Mouse (Mus musculus): ENCODE results near the gene Olfr653.

Olfr653 gene

DNA sequence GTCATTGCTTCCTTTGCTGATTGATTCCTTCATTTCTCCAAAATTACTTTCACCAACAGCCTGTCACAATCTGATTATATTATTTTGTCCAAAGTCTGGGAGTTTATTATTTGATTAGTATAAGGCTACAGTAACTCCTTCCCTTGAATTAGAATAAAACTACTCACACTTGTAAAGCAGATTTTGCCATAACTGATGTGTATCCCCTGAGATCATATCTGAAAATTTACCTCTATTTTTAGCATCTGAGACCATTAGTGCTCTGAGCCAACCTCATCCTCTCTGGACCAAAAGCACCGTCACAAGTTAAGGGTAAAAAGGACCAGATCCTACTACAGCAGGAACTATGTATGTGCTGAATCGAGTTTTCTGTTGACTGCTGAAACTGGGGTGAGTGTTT is at the start of gene Olfr653:
Gene Olfr653 (plus strand): TSS at position 301 of the 400 bp plus-strand sequence.
- no peak for DNase-seq

DNA sequence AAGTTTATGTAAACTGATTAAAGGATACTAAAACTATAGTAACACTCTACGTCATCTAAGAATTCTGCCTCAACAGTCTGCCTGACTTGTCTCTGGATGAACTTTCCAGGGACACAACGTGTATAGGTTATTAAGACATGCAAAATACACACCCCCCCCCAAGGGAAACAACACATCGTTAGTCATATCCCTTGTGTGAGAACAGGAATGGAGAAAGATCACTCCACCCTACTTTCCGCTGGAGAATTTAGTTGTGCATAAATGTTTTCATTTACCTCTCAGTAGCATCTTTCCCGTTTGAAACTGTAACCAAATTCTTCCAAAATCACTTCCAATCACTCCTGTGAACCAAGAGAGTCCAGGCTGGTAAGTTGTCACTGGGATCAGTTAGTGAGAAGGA is 27.3 kb upstream of the Olfr653 start, which contains the start of gene Olfr651:
Gene Olfr651 (plus strand): TSS at position 301 of the 400 bp plus-strand sequence.
- DNase-seq: no peak

DNA sequence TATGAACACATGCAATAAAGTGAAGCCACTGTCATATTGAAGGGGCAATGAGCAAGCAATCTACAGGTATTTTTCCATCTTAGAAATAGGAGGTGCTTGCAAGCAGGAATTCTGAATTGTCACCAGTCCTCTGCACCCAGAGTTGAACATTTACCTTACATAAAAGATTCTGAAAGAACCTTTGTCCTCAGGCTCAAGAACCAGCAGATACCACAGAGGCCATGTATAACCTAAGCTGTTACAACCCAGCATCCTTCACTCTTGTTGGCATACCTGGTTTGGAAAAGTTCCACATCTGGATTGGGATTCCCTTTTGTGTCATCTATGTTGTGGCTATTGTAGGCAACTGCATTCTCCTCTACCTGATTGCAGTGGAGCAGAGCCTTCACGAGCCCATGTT is 24.4 kb upstream of the Olfr653 start:
- DNase-seq: no peak

DNA sequence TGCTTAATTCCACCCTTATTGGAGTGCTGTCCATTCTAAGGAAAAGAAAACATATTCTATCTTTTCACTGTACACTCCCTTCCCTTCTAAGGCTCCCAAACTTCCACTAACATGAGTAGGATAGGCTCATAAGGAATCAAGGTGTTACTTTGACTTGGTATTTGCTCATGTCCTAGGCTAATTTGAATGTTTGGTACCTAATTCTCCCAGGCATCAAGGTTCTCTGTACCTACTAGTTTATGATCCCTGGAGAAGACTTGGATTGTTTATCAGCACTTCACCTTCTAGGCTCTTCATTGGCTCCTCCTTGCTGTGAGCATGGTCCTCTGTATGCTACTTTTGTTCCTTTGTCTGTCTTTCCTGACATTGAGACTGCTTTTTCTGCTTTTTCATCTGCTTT is 16.5 kb upstream of the Olfr653 start, which contains the start of gene Olfr652:
Gene Olfr652 (plus strand): TSS at position 301 of the 400 bp plus-strand sequence.
- no peak for DNase-seq

DNA sequence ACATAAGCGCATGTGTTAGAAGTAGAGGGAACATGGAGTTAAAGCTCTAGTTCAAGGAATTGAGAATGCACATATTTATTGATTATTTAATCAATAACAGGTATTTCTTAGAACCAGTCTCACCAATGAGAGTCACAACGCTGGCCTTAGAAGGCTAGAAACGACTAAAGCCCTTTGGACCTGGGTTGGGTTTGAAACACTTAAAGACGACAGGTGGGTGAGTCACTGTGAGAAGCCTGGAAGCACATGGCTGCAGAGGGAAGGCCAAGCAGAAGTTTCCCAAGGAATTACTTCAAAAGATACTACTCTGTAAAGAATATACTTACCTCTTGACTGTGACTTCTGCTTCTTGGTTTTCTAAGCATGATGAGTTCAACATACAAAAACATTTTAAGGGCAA is 3.7 kb downstream of the Olfr653 start:
- no peak for DNase-seq

- no peak for DNase-seq
Observed at GRCm38 (mm10) chr7:104581429-104581828, 4.3 kb downstream of the Olfr653 start.

GRCm38 (mm10) chr7:104586725-104587124 is 9.6 kb downstream of the Olfr653 start, which contains the start of gene Olfr654:
Gene Olfr654, plus strand, starts transcription at chr7:104587025.
- DNase-seq: no peak

GRCm38 (mm10) chr7:104588274-104588673 is 11.2 kb downstream of the Olfr653 start:
- DNase-seq: no peak

DNA sequence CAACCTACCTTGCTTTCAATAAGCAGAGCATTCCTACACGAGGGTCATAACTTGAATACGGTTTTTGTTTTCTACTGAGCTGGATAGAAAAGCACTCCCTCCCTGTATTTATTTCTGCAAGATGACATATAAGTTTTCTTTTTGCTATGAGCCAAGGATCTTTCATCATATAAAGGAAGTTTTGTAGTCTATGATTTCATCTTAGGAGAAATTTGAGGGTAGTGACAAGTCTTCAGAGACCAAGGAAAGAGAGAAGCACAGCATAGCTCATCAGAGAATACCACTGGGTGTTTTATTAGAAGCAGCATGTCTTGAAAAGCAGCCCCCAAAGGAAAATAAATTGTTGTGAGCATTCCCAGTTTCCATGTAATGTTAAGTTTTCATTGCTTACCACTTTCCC is 24.6 kb downstream of the Olfr653 start, which contains the start of gene Olfr655:
Gene Olfr655 (minus strand): TSS at position 101 of the 400 bp plus-strand sequence.
- DNase-seq: no peak

DNA sequence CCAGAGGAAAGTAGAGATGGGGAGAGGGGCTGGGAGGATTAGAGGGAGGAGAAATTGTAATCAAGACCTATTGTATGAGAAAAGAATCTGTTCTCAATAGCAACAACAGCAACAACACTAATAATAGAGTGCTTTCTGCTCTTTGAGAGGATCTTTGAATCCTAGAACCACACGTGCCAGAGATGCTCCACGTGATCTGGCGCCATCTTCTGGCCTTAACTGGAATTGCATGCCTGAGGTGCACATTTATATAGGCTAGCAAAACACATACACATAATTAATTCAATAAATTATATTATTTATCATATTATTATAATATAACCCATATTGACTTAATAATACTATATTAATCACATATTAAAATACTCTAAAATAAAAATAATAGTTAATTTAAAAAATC is 26.1 kb downstream of the Olfr653 start:
- DNase-seq: peak; percentile 44

DNA sequence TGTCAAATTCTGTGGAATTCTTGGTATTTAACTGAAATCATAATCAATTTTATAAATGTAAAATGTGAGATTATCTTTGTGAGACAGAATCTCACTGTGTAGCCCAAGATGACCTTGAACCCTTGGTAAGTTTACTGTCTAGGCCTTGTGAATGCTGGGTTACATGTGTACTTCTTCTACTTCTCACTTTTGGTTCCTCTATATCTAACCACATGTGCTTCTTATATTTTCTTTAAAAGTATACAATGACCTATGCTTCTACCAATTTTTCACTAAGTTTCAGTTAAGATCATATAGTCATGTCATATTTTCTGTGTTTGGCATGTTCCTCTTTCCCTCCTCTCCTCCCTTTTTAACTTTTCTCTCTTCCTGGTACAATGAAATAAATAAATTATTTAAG is 27.6 kb downstream of the Olfr653 start:
- no peak for DNase-seq

- DNase-seq: no peak
Observed at GRCm38 (mm10) chr7:104613655-104614054, 36.5 kb downstream of the Olfr653 start, which contains the start of gene Olfr656. Gene Olfr656, plus strand, starts transcription at chr7:104613955.

- no peak for DNase-seq
Observed at GRCm38 (mm10) chr7:104624494-104624893, 47.4 kb downstream of the Olfr653 start, which contains the start of gene Olfr657. Gene Olfr657, plus strand, starts transcription at chr7:104624794.

Measured in liver (tissue).